Mouse (Mus musculus) cerebellum, adult 2 months (tissue): ENCODE measurements around the gene Pum1.

ENCODE experiments used
- CTCF ChIP-seq: fragments of 200-500 bp; IDR thresholded peaks from 2 replicates; pipeline ENCODE4 v1.5.1; 2011; ENCODE audit warnings: low read depth, mild to moderate bottlenecking, control low read depth, low read length, moderate library complexity, borderline replicate concordance; ENCODE audit not compliant: insufficient read depth
- POLR2A ChIP-seq: fragments of 200-500 bp; IDR thresholded peaks from 2 replicates; pipeline ENCODE4 v1.6.1; 2011; ENCODE audit warnings: low read length, control low read depth, borderline replicate concordance; ENCODE audit not compliant: insufficient read depth

DNA sequence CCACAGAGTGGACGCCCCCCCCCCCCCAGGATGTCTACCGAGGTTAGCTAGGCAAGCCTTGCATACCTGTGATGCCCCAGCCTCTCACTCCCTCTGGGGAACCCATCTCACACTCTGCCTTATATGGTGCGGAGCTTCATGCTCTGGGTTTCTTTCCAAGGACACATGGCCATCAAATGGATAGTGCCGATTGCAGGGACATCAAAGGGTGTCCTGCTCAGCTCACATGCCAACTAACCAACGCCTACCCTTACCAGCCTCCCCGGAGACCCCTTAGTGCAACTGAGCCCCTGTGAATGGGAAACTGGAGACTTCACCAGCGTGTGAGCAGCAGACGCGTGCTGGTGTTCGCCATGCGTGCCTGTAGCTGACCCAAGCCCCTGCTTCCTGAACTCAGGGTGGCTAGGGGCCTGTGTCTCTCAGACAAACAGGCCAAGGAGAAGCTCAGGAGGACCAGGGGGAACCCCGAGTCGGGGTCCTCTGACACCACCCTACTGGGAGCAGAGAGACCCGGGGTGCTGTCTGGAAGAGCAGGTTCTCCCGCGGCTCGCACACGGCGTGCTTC, 128.8 kb downstream of the Pum1 start:
- TF ChIP-seq CTCF (no peak), POLR2A (no peak)
